Mouse (Mus musculus): ENCODE data around the gene Prr36. TPM values are rescaled to one million over a fixed set of nuclear protein-coding genes. Genes with fewer than 3 reads are reported as not detected.

Prr36 gene
- polyA plus RNA-seq (2014; fragmentation: Illumina TruSeq; extraction: RNeasy Lipid Tissue Mini Kit (QIAGEN cat#74804); ENCODE audit: low read depth, low replicate concordance), result 0.52 TPM

DNA sequence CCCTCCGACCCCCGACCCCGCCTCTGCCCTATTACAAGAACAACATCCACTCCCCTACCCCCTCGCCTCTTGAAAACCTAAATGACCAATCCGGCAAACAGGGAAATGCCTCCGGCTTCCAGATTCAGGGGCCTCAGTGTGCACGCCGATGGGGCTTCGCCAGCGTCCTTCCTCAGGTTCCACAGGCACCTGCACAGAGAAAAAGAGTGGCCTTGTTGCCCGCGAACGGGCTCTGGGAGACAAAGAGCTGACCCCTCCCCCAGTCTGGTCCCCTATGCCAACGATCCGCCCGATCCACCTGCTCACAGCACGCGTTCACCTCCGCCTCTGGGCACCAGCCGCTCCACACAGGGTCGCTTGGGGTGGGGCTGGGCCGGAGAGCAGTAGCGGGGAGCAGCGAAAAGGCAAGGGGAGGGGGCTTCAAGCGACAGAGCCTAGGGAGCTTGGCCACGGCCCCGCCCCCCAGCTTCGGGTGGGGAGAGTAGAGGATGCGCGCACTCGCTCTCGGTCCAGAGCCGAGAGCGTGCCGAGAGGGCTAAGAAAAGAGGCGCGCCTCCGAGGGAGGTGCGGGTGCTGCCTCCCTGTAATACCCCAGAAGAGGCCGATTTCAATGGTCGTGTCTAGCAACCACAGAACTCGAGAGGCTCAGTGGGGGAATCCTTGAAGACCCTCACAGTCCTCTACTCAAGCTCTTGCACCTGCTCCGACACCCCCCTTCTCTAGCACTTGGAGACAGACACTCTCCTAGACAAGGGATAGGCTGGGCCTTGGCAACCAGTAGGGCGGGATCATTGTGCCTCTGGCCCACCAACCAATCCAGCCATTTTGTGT, at the start of gene Prr36:
Prr36 (minus strand) TSS at position 669 of the 831 bp plus-strand sequence.

DNA sequence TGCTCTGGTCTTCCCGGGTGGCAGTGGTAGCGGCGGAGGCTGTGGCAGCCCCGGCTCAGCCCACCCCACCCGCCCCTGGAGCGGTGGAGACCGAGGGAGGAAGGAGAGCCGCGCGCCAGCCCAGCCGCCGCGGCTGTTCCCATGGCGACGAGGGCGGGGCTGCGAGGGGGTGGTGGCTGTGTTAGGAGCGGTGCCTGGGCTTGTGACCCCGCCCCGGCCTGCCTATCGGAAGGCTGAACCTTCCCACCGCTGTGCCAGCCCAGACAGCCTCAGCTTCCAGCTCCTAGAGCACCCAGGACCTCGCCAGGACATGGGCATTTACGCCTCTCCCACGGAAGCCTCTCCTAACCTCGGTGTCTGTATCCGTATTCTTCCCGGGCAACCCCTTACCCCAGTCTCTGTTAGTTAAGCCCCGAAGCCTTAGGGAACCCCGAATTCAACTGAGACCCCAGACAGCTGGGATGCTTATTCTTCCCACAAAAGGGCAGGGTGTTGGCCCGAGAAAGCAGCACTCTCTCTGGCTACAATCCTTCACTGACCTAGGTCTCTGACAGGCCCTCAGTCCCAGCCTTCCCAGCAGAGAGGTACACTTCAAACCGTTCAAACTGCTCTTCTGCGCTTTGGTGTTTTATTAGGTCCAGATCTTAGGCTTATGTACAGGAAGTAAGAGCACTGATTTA, 42.0 kb upstream of the Prr36 start, which contains the start of gene Ctxn1:
Ctxn1 (minus strand) TSS at position 150 of the 680 bp plus-strand sequence.

DNA sequence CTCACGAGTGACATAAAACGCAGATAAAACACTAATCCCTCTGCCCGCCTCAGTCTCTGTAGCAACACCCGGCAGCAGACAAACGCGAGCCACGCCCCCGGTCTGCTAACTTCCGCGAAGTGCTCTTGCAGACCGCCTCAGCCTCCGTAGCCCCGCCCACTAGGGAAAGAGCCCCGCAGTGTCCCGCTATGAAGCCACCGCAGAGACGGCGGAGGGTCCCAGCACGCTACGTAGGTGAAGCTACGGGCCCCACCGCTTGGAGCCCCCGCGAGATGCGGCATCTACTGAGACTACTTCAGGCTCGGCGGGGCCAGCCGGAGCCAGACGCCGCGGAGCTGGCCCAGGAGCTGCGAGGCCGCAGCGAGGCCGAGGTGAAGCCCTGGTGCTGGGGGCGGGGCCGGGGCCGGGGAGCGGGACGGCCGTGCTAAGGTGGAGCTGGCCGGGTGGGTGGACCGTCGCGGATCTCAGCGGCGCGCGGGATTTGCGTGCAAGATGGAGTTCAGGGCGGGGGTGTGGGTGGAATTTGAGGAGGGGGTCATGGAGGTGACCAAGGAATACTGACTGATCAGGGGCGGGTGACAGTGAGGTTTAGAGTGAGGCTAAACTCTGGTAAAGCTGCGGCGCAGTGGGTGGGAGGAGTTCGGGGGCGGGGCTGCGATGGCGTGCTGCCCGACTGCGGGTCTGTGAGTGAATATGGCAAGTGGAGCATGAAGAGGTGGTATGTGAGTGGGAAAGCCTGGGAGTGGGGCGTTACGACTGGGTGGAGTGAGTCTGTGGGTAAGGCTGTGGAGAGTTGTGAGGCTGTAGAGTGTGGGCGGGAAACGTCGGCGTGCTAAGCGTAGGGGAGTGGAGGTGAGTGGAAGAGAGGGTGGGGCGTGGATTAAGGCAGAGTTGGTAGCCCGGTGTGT, 35.9 kb upstream of the Prr36 start, which contains the start of gene Snapc2:
Snapc2 (plus strand) TSS at position 147 of the 908 bp plus-strand sequence.

DNA sequence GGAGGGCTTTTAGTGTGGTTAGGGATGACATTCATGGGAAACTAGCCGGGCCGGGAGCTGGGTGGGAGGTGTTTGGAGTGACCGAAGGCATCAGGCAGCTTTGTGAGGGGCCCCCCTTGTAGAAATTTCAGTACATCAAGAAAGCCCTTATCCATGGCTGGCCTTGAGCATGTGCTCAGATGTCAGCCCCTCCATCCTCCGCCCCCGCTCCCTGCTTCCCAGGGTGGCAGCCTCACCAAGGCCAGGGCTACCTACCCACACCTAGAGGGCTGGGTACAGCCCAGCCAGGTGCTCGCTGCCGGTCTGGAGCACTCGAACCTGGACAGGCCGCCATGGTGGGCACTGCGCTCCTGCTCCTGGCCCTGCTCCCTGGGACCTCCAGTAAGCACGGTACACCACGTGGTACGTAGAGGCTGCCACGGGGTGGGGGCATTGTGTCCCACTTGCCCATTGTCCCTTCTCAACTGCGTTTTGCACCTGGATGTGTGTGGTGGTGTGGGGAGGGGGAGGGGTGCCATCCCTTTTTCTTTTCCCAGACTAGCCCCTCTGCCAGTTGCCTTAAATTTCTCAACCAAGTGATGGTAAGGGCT, 30.8 kb upstream of the Prr36 start, which contains the start of gene Tgfbr3l:
Tgfbr3l (plus strand) TSS at position 264 of the 590 bp plus-strand sequence.

DNA sequence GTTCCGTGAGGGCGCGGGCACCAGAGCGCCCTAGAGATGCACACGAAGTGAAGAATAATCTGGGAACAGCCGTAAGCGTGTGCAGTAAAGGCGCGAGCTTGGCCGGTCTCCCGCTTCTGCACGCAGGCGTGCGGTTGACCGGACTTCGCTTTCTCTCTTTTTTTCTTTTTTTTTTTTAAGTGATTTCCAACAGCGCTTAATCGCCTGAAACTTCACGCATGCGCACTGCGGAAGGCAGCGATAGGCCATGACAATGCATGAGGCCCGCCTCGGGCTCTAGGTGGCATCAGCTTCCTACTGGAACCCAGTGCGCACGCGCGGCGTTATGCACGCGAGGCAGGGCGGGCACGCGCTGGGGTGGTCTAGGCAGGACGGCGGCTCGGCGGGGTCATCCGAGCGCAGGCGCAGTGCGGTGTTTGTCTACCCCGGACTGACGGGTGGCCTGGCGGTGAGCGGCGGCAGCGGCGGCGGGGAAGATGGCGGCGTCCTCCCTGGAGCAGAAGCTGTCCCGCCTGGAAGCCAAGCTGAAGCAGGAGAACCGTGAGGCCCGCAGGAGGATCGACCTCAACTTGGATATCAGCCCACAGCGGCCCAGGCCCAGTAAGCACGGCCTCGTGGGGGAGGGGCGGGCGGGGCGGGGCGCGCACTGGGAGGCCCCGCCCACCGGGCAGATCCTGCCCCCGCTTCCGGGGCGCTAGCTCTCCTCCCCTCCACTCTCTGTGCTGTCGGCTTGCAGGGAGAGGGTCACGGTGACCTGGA, 21.4 kb upstream of the Prr36 start, which contains the start of the genes Map2k7 and Gm49320:
Map2k7 (plus strand) TSS at position 307 of the 759 bp plus-strand sequence.
Gm49320 (plus strand) TSS at position 432 of the 759 bp plus-strand sequence.

DNA sequence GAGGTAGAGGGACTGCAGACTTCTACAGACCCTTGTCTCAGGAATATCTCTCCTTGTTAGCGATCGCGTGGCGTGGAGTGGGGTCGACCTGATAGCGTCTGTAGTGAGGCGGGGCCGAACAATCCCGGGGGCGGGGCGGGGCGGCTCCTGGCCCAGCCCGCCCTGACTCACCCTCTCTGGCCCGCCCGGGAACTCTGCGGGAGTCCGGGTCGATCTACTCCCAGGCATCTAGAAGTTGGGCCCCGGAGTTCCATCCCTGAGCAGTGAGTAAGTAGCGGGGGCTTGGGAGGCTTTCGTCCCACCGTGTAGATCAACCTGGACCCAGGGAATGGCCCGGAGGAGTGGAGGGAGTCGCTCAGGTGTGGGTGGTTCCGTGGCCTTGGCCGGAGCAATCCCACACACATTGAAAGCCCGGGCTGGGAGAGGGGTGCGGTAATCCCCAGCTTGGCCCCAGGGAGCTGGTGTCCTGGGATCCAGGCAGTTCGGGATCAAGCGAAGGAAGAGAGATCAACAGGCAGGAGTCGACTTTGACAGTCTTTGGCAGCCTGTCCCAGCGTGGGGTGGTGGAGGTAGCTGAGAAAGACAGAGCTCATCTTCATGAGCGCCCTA, 9.6 kb upstream of the Prr36 start, which contains the start of gene Lrrc8e:
Lrrc8e (plus strand) TSS at position 89 of the 609 bp plus-strand sequence.

DNA sequence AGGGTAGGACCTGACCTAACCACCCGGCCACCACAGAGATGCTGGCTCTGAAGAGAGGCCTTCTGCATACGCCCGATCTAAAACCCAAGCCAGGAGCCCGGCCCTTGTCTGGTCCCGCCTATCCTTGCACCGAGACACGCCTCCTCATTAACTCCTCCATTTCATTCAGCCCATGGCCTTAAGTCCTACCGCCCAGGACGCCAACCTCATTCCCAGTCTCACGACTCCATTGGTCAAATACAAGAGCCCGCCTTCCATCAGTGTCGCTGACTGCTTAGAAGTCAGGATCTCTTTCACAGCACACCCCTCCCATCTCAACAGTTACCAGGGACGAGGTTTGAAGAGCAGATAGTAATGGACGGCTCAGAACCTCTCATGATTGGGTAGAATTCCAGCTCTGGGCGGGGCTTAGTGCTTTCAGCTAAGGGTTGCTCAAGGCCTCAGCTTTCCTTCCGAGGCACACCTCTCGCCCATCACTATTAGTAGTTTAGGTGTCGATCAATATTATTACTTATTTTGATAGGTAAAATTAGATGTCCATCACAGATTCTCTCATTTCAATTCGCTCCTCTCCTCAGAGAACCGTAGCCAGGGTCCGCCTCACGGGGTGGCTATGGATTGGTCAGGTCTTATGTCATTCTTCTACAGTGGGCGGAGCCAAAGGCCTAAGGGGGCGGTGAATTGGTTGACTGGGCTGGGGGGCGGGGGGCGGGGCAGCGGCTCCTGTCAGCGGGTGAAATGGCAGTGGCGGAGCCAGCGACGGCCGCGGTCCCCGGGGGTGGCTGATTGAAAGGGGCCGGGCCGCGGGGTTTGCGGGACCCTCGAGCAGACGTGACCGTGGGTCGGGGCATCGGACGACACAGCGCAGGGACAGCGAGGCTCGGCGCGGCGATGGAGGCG, 51.2 kb downstream of the Prr36 start, which contains the start of gene Evi5l:
Evi5l (plus strand) TSS at position 716 of the 900 bp plus-strand sequence.

Other genes with a start within 250 kb of the Prr36 start
- 0.41 TPM for gene Cd209f, start 111.6 kb downstream of the Prr36 start, polyA plus RNA-seq (2014; fragmentation: Illumina TruSeq; extraction: RNeasy Lipid Tissue Mini Kit (QIAGEN cat#74804); ENCODE audit: low read depth, low replicate concordance)
- not detected for gene Cd209g, start 83.4 kb downstream of the Prr36 start, polyA plus RNA-seq (2014; fragmentation: Illumina TruSeq; extraction: RNeasy Lipid Tissue Mini Kit (QIAGEN cat#74804); ENCODE audit: low read depth, low replicate concordance)
- 5.2 TPM for gene Evi5l, start 50.9 kb downstream of the Prr36 start, polyA plus RNA-seq (2014; fragmentation: Illumina TruSeq; extraction: RNeasy Lipid Tissue Mini Kit (QIAGEN cat#74804); ENCODE audit: low read depth, low replicate concordance)
- gene Lrrc8e, start 9.4 kb upstream of the Prr36 start, polyA plus RNA-seq (2014; fragmentation: Illumina TruSeq; extraction: RNeasy Lipid Tissue Mini Kit (QIAGEN cat#74804); ENCODE audit: low read depth, low replicate concordance), result 10.5 TPM
- gene Map2k7, start 21.3 kb upstream of the Prr36 start, polyA plus RNA-seq (2014; fragmentation: Illumina TruSeq; extraction: RNeasy Lipid Tissue Mini Kit (QIAGEN cat#74804); ENCODE audit: low read depth, low replicate concordance), result 8.6 TPM
- gene Gm49320, start 21.4 kb upstream of the Prr36 start, polyA plus RNA-seq (2014; fragmentation: Illumina TruSeq; extraction: RNeasy Lipid Tissue Mini Kit (QIAGEN cat#74804); ENCODE audit: low read depth, low replicate concordance), result not detected
- 4.7 TPM for gene Tgfbr3l, start 30.8 kb upstream of the Prr36 start, polyA plus RNA-seq (2014; fragmentation: Illumina TruSeq; extraction: RNeasy Lipid Tissue Mini Kit (QIAGEN cat#74804); ENCODE audit: low read depth, low replicate concordance)
- 3.6 TPM for gene Snapc2, start 35.6 kb upstream of the Prr36 start, polyA plus RNA-seq (2014; fragmentation: Illumina TruSeq; extraction: RNeasy Lipid Tissue Mini Kit (QIAGEN cat#74804); ENCODE audit: low read depth, low replicate concordance)
- 0.70 TPM for gene Ctxn1, start 41.8 kb upstream of the Prr36 start, polyA plus RNA-seq (2014; fragmentation: Illumina TruSeq; extraction: RNeasy Lipid Tissue Mini Kit (QIAGEN cat#74804); ENCODE audit: low read depth, low replicate concordance)
- 171 TPM for gene Timm44, start 58.5 kb upstream of the Prr36 start, polyA plus RNA-seq (2014; fragmentation: Illumina TruSeq; extraction: RNeasy Lipid Tissue Mini Kit (QIAGEN cat#74804); ENCODE audit: low read depth, low replicate concordance)
- gene Ccl25, start 107.8 kb upstream of the Prr36 start, polyA plus RNA-seq (2014; fragmentation: Illumina TruSeq; extraction: RNeasy Lipid Tissue Mini Kit (QIAGEN cat#74804); ENCODE audit: low read depth, low replicate concordance), result 17.8 TPM
- 66.2 TPM for gene Elavl1, start 108.0 kb upstream of the Prr36 start, polyA plus RNA-seq (2014; fragmentation: Illumina TruSeq; extraction: RNeasy Lipid Tissue Mini Kit (QIAGEN cat#74804); ENCODE audit: low read depth, low replicate concordance)